Mouse (Mus musculus) stomach, postnatal 0 days (tissue): ENCODE data around the gene Rbm6.

Source experiments
- CTCF ChIP-seq: IDR thresholded peaks from 2 replicates; pipeline ENCODE4 v1.5.1; 2016; ENCODE audit warnings: antibody characterized with exemption, low read depth, mild to moderate bottlenecking, moderate library complexity
- EP300 ChIP-seq: optimal IDR thresholded peaks from 2 replicates; pipeline ENCODE3; 2016; ENCODE audit warnings: antibody characterized with exemption

GRCm38 (mm10) chr9:107770037-107770373, 103.0 kb downstream of the Rbm6 start:
- TF ChIP-seq CTCF, result no peak
- TF ChIP-seq EP300, result no peak
